Mouse (Mus musculus) intestine, embryonic 14.5 days (tissue): ENCODE data around the gene Cdh5. TPM values are rescaled to one million over a fixed set of nuclear protein-coding genes. Genes with fewer than 3 reads are reported as not detected.
"Not testable (repeated sequence)": the region's sequence is repeated elsewhere in the genome, so short reads cannot be mapped to it uniquely, and the experiment has no call there.

Experiments used
- ATAC-seq: fragments of 200-750 bp; cut with Nextera tagmentation; replicated peaks from 2 replicates; pipeline ENCODE4 v1.8.0; 2017; ENCODE audit warnings: low read depth, moderate number of reproducible peaks, moderate TSS enrichment, moderate library complexity; ENCODE audit not compliant: low FRiP score, low TSS enrichment
- DNase-seq: peaks from one replicate; pipeline ENCODE4 v3.0.0-alpha.2; 2018; ENCODE audit warnings: low spot score
- H3K27ac ChIP-seq: fragments of 300-500 bp; sonication (generic); 2 replicates; pipeline ENCODE4 v1.5.1; 2014; ENCODE audit warnings: low read depth, mild to moderate bottlenecking, control low read depth
- H3K27me3 ChIP-seq: fragments of 300-500 bp; sonication (generic); replicated peaks from 2 replicates; pipeline ENCODE4 v1.6.1; 2014; ENCODE audit warnings: low read length, control low read depth; ENCODE audit not compliant: control insufficient read depth, insufficient read depth
- H3K36me3 ChIP-seq: fragments of 300-500 bp; sonication (generic); 2 replicates; pipeline ENCODE4 v1.6.1; 2014; ENCODE audit warnings: low read length, control low read depth; ENCODE audit not compliant: control insufficient read depth, insufficient read depth
- H3K4me1 ChIP-seq: fragments of 300-500 bp; sonication (generic); replicated peaks from 2 replicates; pipeline ENCODE4 v1.6.1; 2014; ENCODE audit warnings: low read length, control low read depth, mixed read lengths; ENCODE audit not compliant: control insufficient read depth, insufficient read depth
- H3K4me2 ChIP-seq: fragments of 300-500 bp; sonication (generic); 2 replicates; pipeline ENCODE4 v1.6.1; 2014; ENCODE audit warnings: low read length
- H3K4me3 ChIP-seq: fragments of 300-500 bp; sonication (generic); 2 replicates; pipeline ENCODE4 v1.5.1; 2014; ENCODE audit warnings: low read depth, low read length, control low read depth, mixed read lengths
- H3K9ac ChIP-seq: fragments of 300-500 bp; sonication (generic); 2 replicates; pipeline ENCODE4 v1.6.1; 2014; ENCODE audit warnings: mild to moderate bottlenecking, low read length
- H3K9me3 ChIP-seq: fragments of 300-500 bp; sonication (generic); 2 replicates; pipeline ENCODE4 v1.6.1; 2016; ENCODE audit warnings: low read length, control low read depth; ENCODE audit not compliant: control insufficient read depth
- WGBS: fragments of 180-500 bp; shearing (Covaris S2); extraction: QIAGEN DNeasy Blood & Tissue Kit; methylation state at CpG from one replicate; pipeline ENCODE4 v1.1.7; 2014; 5-methylcytosine and 5-hydroxymethylcytosine counted together
- polyA plus RNA-seq: library from polyadenylated mRNA; unstranded; fragments of >200 nt; fragmentation: Nextera tagmentation; extraction: Ambion mirVana; gene quantifications from 2 replicates; pipeline ENCODE4 v1.2.1, GENCODE M21; 2014

Gene Cdh5
- polyA plus RNA-seq, 1 experiment from 2014 or later = 28.3 TPM

- Histone ChIP-seq H3K9ac (no peak overlapping the region), H3K4me3 (no peak overlapping the region), H3K4me1 (peaks cover 18% of the 10 kb centered on the region), H3K36me3 (no peaks in the 10 kb centered on the region), H3K27ac (no peak overlapping the region), H3K4me2 (no peak overlapping the region), H3K9me3 (no peaks in the 10 kb centered on the region), H3K27me3 (no peaks in the 10 kb centered on the region)
- 65% methylated on average over 15 of the region's 15 CpGs for WGBS
- DNase-seq (no peak), ATAC-seq (no peak)
Observed at GRCm38 (mm10) chr8:104068421-104069035, 32.9 kb upstream of the Cdh5 start.

- not testable (repeated sequence) for H3K27ac ChIP-seq, H3K4me2 ChIP-seq, H3K9me3 ChIP-seq, H3K9ac ChIP-seq, H3K4me3 ChIP-seq, DNase-seq, H3K27me3 ChIP-seq, H3K36me3 ChIP-seq, ATAC-seq
- peaks cover 18% of the 10 kb centered on the region for H3K4me1 ChIP-seq
- 50% methylated on average over 6 of the region's 9 CpGs for WGBS
Observed at GRCm38 (mm10) chr8:104070201-104070865, 31.1 kb upstream of the Cdh5 start.

GRCm38 (mm10) chr8:104070949-104071348 lies 30.5 kb upstream of the Cdh5 start:
- ATAC-seq = no peak
- WGBS = 81% methylated on average over 10 of the region's 10 CpGs

GRCm38 (mm10) chr8:104075079-104075478 lies 26.3 kb upstream of the Cdh5 start:
- no peaks in the 10 kb centered on the region for H3K27me3 ChIP-seq
- H3K36me3 ChIP-seq = no peaks in the 10 kb centered on the region
- H3K4me2 ChIP-seq = no peak overlapping the region
- 80% methylated on average over 6 of the region's 6 CpGs for WGBS
- H3K27ac ChIP-seq = no peak overlapping the region
- no peaks in the 10 kb centered on the region for H3K4me1 ChIP-seq
- H3K9ac ChIP-seq = no peak overlapping the region
- no peaks in the 10 kb centered on the region for H3K9me3 ChIP-seq
- ATAC-seq (no peak), DNase-seq (no peak)
- H3K4me3 ChIP-seq = no peak overlapping the region

More at GRCm38 (mm10) chr8:104070949-104071348, 30.5 kb upstream of the Cdh5 start:
- no peaks in the 10 kb centered on the region for H3K9me3 ChIP-seq
- no peaks in the 10 kb centered on the region for H3K27me3 ChIP-seq
- no peak overlapping the region for H3K27ac ChIP-seq
- no peak overlapping the region for H3K4me3 ChIP-seq
- H3K4me2 ChIP-seq = no peak overlapping the region
- DNase-seq = no peak
- H3K4me1 ChIP-seq = peaks cover 18% of the 10 kb centered on the region
- no peaks in the 10 kb centered on the region for H3K36me3 ChIP-seq
- H3K9ac ChIP-seq = no peak overlapping the region

- H3K4me2 ChIP-seq = peak overlapping the region; percentile 8; the same call in 1 of the 2 replicates
- no peak for DNase-seq
- no peaks in the 10 kb centered on the region for H3K4me1 ChIP-seq
- H3K4me3 ChIP-seq = no peak overlapping the region
- H3K9ac ChIP-seq = no peak overlapping the region
- no peak overlapping the region for H3K27ac ChIP-seq
- peak; percentile 71; the same call in 1 of the 2 replicates for ATAC-seq
- no peaks in the 10 kb centered on the region for H3K27me3 ChIP-seq
- 18% methylated on average over 8 of the region's 8 CpGs for WGBS
- H3K36me3 ChIP-seq = no peaks in the 10 kb centered on the region
- no peaks in the 10 kb centered on the region for H3K9me3 ChIP-seq
Observed at GRCm38 (mm10) chr8:104076541-104077412, 24.6 kb upstream of the Cdh5 start.

GRCm38 (mm10) chr8:104078091-104078490 lies 23.3 kb upstream of the Cdh5 start:
- Histone ChIP-seq H3K27ac (no peak overlapping the region), H3K4me1 (no peaks in the 10 kb centered on the region), H3K9ac (no peak overlapping the region), H3K9me3 (no peaks in the 10 kb centered on the region), H3K4me3 (no peak overlapping the region), H3K27me3 (no peaks in the 10 kb centered on the region), H3K4me2 (no peak overlapping the region), H3K36me3 (no peaks in the 10 kb centered on the region)
- 43% methylated on average over 7 of the region's 7 CpGs for WGBS
- ATAC-seq (no peak), DNase-seq (no peak)

- H3K4me3 ChIP-seq = no peak overlapping the region
- 77% methylated on average over 10 of the region's 10 CpGs for WGBS
- no peak for DNase-seq
- no peak overlapping the region for H3K27ac ChIP-seq
- H3K9me3 ChIP-seq = no peaks in the 10 kb centered on the region
- no peak overlapping the region for H3K4me2 ChIP-seq
- H3K9ac ChIP-seq = no peak overlapping the region
- no peaks in the 10 kb centered on the region for H3K4me1 ChIP-seq
- H3K36me3 ChIP-seq = no peaks in the 10 kb centered on the region
- no peak for ATAC-seq
- no peaks in the 10 kb centered on the region for H3K27me3 ChIP-seq
Observed at GRCm38 (mm10) chr8:104085281-104085680, 16.1 kb upstream of the Cdh5 start.

- WGBS = 74% methylated on average over 2 of the region's 2 CpGs
- Histone ChIP-seq H3K4me2 (no peak overlapping the region), H3K4me3 (no peak overlapping the region)
Observed at GRCm38 (mm10) chr8:104086615-104087014, 14.8 kb upstream of the Cdh5 start.

More at GRCm38 (mm10) chr8:104086615-104087014, 14.8 kb upstream of the Cdh5 start:
- no peaks in the 10 kb centered on the region for H3K4me1 ChIP-seq
- no peaks in the 10 kb centered on the region for H3K27me3 ChIP-seq
- H3K36me3 ChIP-seq = no peaks in the 10 kb centered on the region
- ATAC-seq = no peak
- H3K27ac ChIP-seq = no peak overlapping the region
- H3K9ac ChIP-seq = no peak overlapping the region
- no peaks in the 10 kb centered on the region for H3K9me3 ChIP-seq
- DNase-seq = no peak
